Mouse (Mus musculus) testis, postnatal 14 days (tissue): ENCODE measurements around the gene Neb.

Experiments used
- DNase-seq: peaks from one replicate; pipeline ENCODE4 v3.0.0; 2021; ENCODE audit warnings: low spot score

The Neb gene

GRCm38 (mm10) chr2:52374706-52375105, 3.6 kb downstream of the Neb start:
- no peak for DNase-seq

GRCm38 (mm10) chr2:52372480-52372879, 5.8 kb downstream of the Neb start:
- no peak for DNase-seq

GRCm38 (mm10) chr2:52372080-52372479, 6.2 kb downstream of the Neb start:
- no peak for DNase-seq

- peak; percentile 48 for DNase-seq
Observed at GRCm38 (mm10) chr2:52371066-52371465, 7.2 kb downstream of the Neb start.

GRCm38 (mm10) chr2:52369622-52370021, 8.7 kb downstream of the Neb start:
- no peak for DNase-seq

GRCm38 (mm10) chr2:52367665-52368064, 10.6 kb downstream of the Neb start:
- DNase-seq: no peak

GRCm38 (mm10) chr2:52367248-52367647, 11.0 kb downstream of the Neb start:
- no peak for DNase-seq

- no peak for DNase-seq
Observed at GRCm38 (mm10) chr2:52361086-52361485, 17.2 kb downstream of the Neb start.

GRCm38 (mm10) chr2:52359722-52360121, 18.6 kb downstream of the Neb start:
- no peak for DNase-seq

GRCm38 (mm10) chr2:52358156-52358555, 20.1 kb downstream of the Neb start:
- DNase-seq: no peak

- no peak for DNase-seq
Observed at GRCm38 (mm10) chr2:52351029-52351428, 27.2 kb downstream of the Neb start.

- DNase-seq: no peak
Observed at GRCm38 (mm10) chr2:52340990-52341389, 37.3 kb downstream of the Neb start.

GRCm38 (mm10) chr2:52335556-52335955, 42.7 kb downstream of the Neb start:
- DNase-seq: no peak

- DNase-seq: no peak
Observed at GRCm38 (mm10) chr2:52335087-52335486, 43.2 kb downstream of the Neb start.

- DNase-seq: no peak
Observed at GRCm38 (mm10) chr2:52333535-52333934, 44.7 kb downstream of the Neb start.

GRCm38 (mm10) chr2:52331761-52332160, 46.5 kb downstream of the Neb start:
- DNase-seq: no peak

GRCm38 (mm10) chr2:52327244-52327815, 50.9 kb downstream of the Neb start:
- no peak for DNase-seq

- no peak for DNase-seq
Observed at GRCm38 (mm10) chr2:52321866-52322265, 56.4 kb downstream of the Neb start.

GRCm38 (mm10) chr2:52320175-52320574, 58.1 kb downstream of the Neb start:
- DNase-seq: no peak

- DNase-seq: peak; percentile 9
Observed at GRCm38 (mm10) chr2:52319020-52319567, 59.2 kb downstream of the Neb start.

GRCm38 (mm10) chr2:52317471-52317870, 60.8 kb downstream of the Neb start:
- DNase-seq: no peak

- no peak for DNase-seq
Observed at GRCm38 (mm10) chr2:52315737-52316136, 62.5 kb downstream of the Neb start.

GRCm38 (mm10) chr2:52314922-52315730, 63.1 kb downstream of the Neb start:
- DNase-seq: no peak
